Comparison of ENCODE assay signal across 20 mouse cellular contexts in the genomic region with DNA sequence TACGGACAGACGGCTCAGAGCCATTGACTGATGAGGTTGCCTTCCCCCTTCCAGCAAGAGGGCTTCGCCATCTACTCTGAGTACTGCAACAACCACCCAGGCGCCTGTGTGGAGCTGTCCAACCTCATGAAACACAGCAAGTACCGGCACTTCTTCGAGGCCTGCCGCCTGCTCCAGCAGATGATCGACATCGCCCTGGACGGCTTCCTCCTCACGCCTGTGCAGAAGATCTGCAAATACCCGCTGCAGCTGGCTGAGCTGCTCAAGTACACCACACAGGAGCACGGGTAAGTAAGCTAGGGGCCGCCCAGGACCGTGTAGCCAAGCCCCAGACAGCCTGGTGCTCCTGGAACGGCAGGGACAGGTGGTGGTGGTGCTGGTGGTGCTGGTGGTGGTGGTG. TPM values are rescaled to one million over a fixed set of nuclear protein-coding genes. Genes with fewer than 3 reads are reported as not detected.
A peak's percentile ranks its signal among the peaks of the same experiment; 100 is the strongest.
DNase-seq lines count a peak whose midpoint lies in the region; ATAC-seq and TF ChIP-seq lines count a peak whose summit lies in the region.
"Had no signal": no experiment of that assay in that cellular context is flagged by ENCODE, and none has a peak within 500 bp of the region (broad histone marks: within the 10 kb centered on the region; RNA-seq: fewer than 3 reads in every experiment).

No protein-coding gene starts in this region.

- WGBS in forebrain, embryonic 10.5 days: 95% methylated on average over 16 of the region's 16 CpGs
- WGBS in forebrain, embryonic 11.5 days: 92% methylated on average over 16 of the region's 16 CpGs
- 95% methylated on average over 16 of the region's 16 CpGs for WGBS in forebrain, embryonic 14.5 days
- 97% methylated on average over 16 of the region's 16 CpGs for WGBS in forebrain, postnatal 0 days
- WGBS in midbrain, embryonic 11.5 days: 91% methylated on average over 16 of the region's 16 CpGs
- WGBS in midbrain, embryonic 16.5 days: 95% methylated on average over 16 of the region's 16 CpGs

- no peak for TF ChIP-seq CTCF in forebrain, postnatal 0 days (IDR thresholded peaks at IDR 0.05; ENCODE audit: low read depth)

- peak overlapping the region; percentile 45; the same call in 1 of the 2 replicates for H3K27ac ChIP-seq in forebrain, embryonic 10.5 days
- H3K27ac ChIP-seq in forebrain, embryonic 11.5 days (ENCODE audit: low read depth, low read length): no peak overlapping the region
- H3K27ac ChIP-seq in forebrain, embryonic 14.5 days (ENCODE audit: low read depth, low read length): peak overlapping the region; percentile 39; the same call in 1 of the 2 replicates
- no peak overlapping the region for H3K27ac ChIP-seq in forebrain, postnatal 0 days (ENCODE audit: low read depth, low read length)
- H3K27ac ChIP-seq in midbrain, embryonic 11.5 days (ENCODE audit: low read depth, low read length): no peak overlapping the region
- H3K27ac ChIP-seq in midbrain, embryonic 16.5 days (ENCODE audit: low read length): no peak overlapping the region
- H3K27ac ChIP-seq: heart, adult 2 months; heart, embryonic 10.5 days; hindbrain, embryonic 12.5 days; hindbrain, embryonic 15.5 days had no signal

- peaks cover 12% of the 10 kb centered on the region for H3K4me1 ChIP-seq in forebrain, embryonic 10.5 days
- 0 out of 2 replicates have a peak, but pooled peaks cover 2% of the 10 kb centered on the region for H3K4me1 ChIP-seq in forebrain, embryonic 11.5 days (replicated peaks; ENCODE audit: control insufficient read depth, insufficient read depth, low read length)
- peaks cover 2% of the 10 kb centered on the region; the same call in 1 of the 2 replicates for H3K4me1 ChIP-seq in forebrain, embryonic 14.5 days (ENCODE audit: control insufficient read depth, insufficient read depth, low read length)
- peaks cover 3% of the 10 kb centered on the region; the same call in 1 of the 2 replicates for H3K4me1 ChIP-seq in forebrain, postnatal 0 days (ENCODE audit: insufficient read depth)
- H3K4me1 ChIP-seq in midbrain, embryonic 11.5 days (ENCODE audit: control insufficient read depth, insufficient read depth, low read length): no peaks in the 10 kb centered on the region; the same call in 1 of the 2 replicates
- H3K4me1 ChIP-seq in midbrain, embryonic 16.5 days (ENCODE audit: control insufficient read depth, insufficient read depth, low read length): no peaks in the 10 kb centered on the region
- H3K4me1 ChIP-seq: hindbrain, embryonic 12.5 days; hindbrain, embryonic 15.5 days had no signal

- no peak overlapping the region for H3K4me2 ChIP-seq in forebrain, embryonic 11.5 days (ENCODE audit: low read depth, low read length, severe bottlenecking)
- no peak overlapping the region for H3K4me2 ChIP-seq in forebrain, embryonic 14.5 days (ENCODE audit: low read length)
- no peak overlapping the region for H3K4me2 ChIP-seq in forebrain, postnatal 0 days (ENCODE audit: low read depth)
- H3K4me2 ChIP-seq in midbrain, embryonic 11.5 days: no peak overlapping the region
- no peak overlapping the region for H3K4me2 ChIP-seq in midbrain, embryonic 16.5 days (ENCODE audit: low read length)
- H3K4me2 ChIP-seq: hindbrain, embryonic 12.5 days; hindbrain, embryonic 15.5 days had no signal

- no peaks in the 10 kb centered on the region for H3K27me3 ChIP-seq in forebrain, embryonic 10.5 days (ENCODE audit: poor library complexity, severe bottlenecking)
- no peaks in the 10 kb centered on the region for H3K27me3 ChIP-seq in forebrain, embryonic 11.5 days (ENCODE audit: control insufficient read depth, insufficient read depth, low read length)
- H3K27me3 ChIP-seq in forebrain, embryonic 14.5 days (replicated peaks; ENCODE audit: control insufficient read depth, insufficient read depth, low read length): no peaks in the 10 kb centered on the region
- H3K27me3 ChIP-seq in forebrain, postnatal 0 days (ENCODE audit: insufficient read depth, low read length): no peaks in the 10 kb centered on the region
- H3K27me3 ChIP-seq in midbrain, embryonic 11.5 days (ENCODE audit: control insufficient read depth, insufficient read depth, low read length): no peaks in the 10 kb centered on the region
- H3K27me3 ChIP-seq in midbrain, embryonic 16.5 days (ENCODE audit: control insufficient read depth, insufficient read depth, low read depth, low read length): no peaks in the 10 kb centered on the region
- H3K27me3 ChIP-seq: hindbrain, embryonic 12.5 days; hindbrain, embryonic 15.5 days had no signal

- DNase-seq in forebrain, embryonic 10.5 days (ENCODE audit: extremely low spot score, low spot score): no peak
- DNase-seq in forebrain, embryonic 11.5 days (ENCODE audit: low spot score): no peak
- DNase-seq in forebrain, embryonic 14.5 days (ENCODE audit: low spot score): no peak
- DNase-seq in forebrain, postnatal 0 days: no peak
- DNase-seq in midbrain, embryonic 11.5 days (ENCODE audit: low spot score, missing footprints): peak; percentile 23
- DNase-seq in adrenal gland, adult 2 months: no peak
- DNase-seq: adrenal gland, adult 8-10 months; adrenal gland, postnatal 25 days; cerebellum, adult 18-20 months; cerebellum, adult 9-10 months; cerebellum, postnatal 14 days; gastrocnemius, postnatal 25 days; heart, adult 2 months; kidney, adult 11 months had no signal

- H3K36me3 ChIP-seq in forebrain, embryonic 10.5 days (replicated peaks): peaks cover 100% of the 10 kb centered on the region
- peaks cover 20% of the 10 kb centered on the region for H3K36me3 ChIP-seq in forebrain, embryonic 11.5 days (ENCODE audit: control insufficient read depth, insufficient read depth, low read length)
- H3K36me3 ChIP-seq in forebrain, embryonic 14.5 days (ENCODE audit: control insufficient read depth, insufficient read depth, low read length): peaks cover 69% of the 10 kb centered on the region
- H3K36me3 ChIP-seq in forebrain, postnatal 0 days (ENCODE audit: insufficient read depth): peaks cover 13% of the 10 kb centered on the region
- H3K36me3 ChIP-seq in midbrain, embryonic 11.5 days (ENCODE audit: control insufficient read depth, insufficient read depth, low read length): peaks cover 39% of the 10 kb centered on the region
- H3K36me3 ChIP-seq in midbrain, embryonic 16.5 days (ENCODE audit: control insufficient read depth, insufficient read depth, low read length): no peaks in the 10 kb centered on the region

- H3K9me3 ChIP-seq in forebrain, embryonic 10.5 days: no peaks in the 10 kb centered on the region
- H3K9me3 ChIP-seq in forebrain, embryonic 11.5 days (ENCODE audit: control insufficient read depth, low read length): no peaks in the 10 kb centered on the region
- H3K9me3 ChIP-seq in forebrain, embryonic 14.5 days (replicated peaks; ENCODE audit: control insufficient read depth, low read length): no peaks in the 10 kb centered on the region
- H3K9me3 ChIP-seq in forebrain, postnatal 0 days (ENCODE audit: low read length): no peaks in the 10 kb centered on the region
- H3K9me3 ChIP-seq in midbrain, embryonic 11.5 days (ENCODE audit: control insufficient read depth, low read length): no peaks in the 10 kb centered on the region
- no peaks in the 10 kb centered on the region for H3K9me3 ChIP-seq in midbrain, embryonic 16.5 days (replicated peaks; ENCODE audit: control insufficient read depth, low read length, poor library complexity, severe bottlenecking)
- H3K9me3 ChIP-seq: heart, embryonic 10.5 days; hindbrain, embryonic 12.5 days; hindbrain, embryonic 15.5 days had no signal

- H3K9ac ChIP-seq in forebrain, embryonic 11.5 days (ENCODE audit: low read length): no peak overlapping the region
- H3K9ac ChIP-seq in forebrain, embryonic 14.5 days (ENCODE audit: low read length): no peak overlapping the region
- H3K9ac ChIP-seq in forebrain, postnatal 0 days: no peak overlapping the region
- H3K9ac ChIP-seq in midbrain, embryonic 11.5 days (ENCODE audit: low read length): no peak overlapping the region
- no peak overlapping the region for H3K9ac ChIP-seq in midbrain, embryonic 16.5 days (ENCODE audit: low read depth, low read length)
- H3K9ac ChIP-seq: hindbrain, embryonic 12.5 days; hindbrain, embryonic 15.5 days had no signal

- H3K4me3 ChIP-seq in forebrain, embryonic 10.5 days: no peak overlapping the region
- H3K4me3 ChIP-seq in forebrain, embryonic 11.5 days (ENCODE audit: low read depth, low read length): no peak overlapping the region
- no peak overlapping the region for H3K4me3 ChIP-seq in forebrain, embryonic 14.5 days (ENCODE audit: low read depth, low read length)
- no peak overlapping the region for H3K4me3 ChIP-seq in forebrain, postnatal 0 days (ENCODE audit: low read depth, low read length)
- H3K4me3 ChIP-seq in midbrain, embryonic 11.5 days (ENCODE audit: low read depth, low read length): no peak overlapping the region
- no peak overlapping the region for H3K4me3 ChIP-seq in midbrain, embryonic 16.5 days (ENCODE audit: low read depth, low read length)
- H3K4me3 ChIP-seq: heart, adult 2 months; heart, embryonic 10.5 days; hindbrain, embryonic 12.5 days; hindbrain, embryonic 15.5 days had no signal

- no peak for ATAC-seq in forebrain, embryonic 11.5 days (replicated peaks; ENCODE audit: low FRiP score)
- ATAC-seq in forebrain, embryonic 14.5 days: no peak
- ATAC-seq in forebrain, postnatal 0 days: no peak
- no peak for ATAC-seq in midbrain, embryonic 11.5 days (ENCODE audit: low FRiP score)
- ATAC-seq in midbrain, embryonic 16.5 days: no peak

RNA-seq across cellular contexts. Expression of a gene that starts 16.4 kb away (rescaled TPM):
- polyA plus RNA-seq in forebrain, embryonic 10.5 days (2016; fragmentation: Nextera tagmentation; extraction: Ambion mirVana): 0.07 and 0.10 TPM in 2 replicates
- polyA plus RNA-seq in forebrain, embryonic 11.5 days (2014; fragmentation: Nextera tagmentation; extraction: Ambion mirVana): 0.19 TPM in 1 of 2 replicates, not detected in the other
- polyA plus RNA-seq in forebrain, embryonic 14.5 days (2014; fragmentation: Nextera tagmentation; extraction: Ambion mirVana): not detected in 2 replicates
- 0.31 TPM in 1 of 2 replicates, not detected in the other for total RNA-seq in forebrain, postnatal 0 days (2014; rRNA removed)
- polyA plus RNA-seq in forebrain, postnatal 0 days (2015; fragmentation: Nextera tagmentation; extraction: Ambion mirVana): 0.26 TPM in 1 of 2 replicates, not detected in the other
- not detected in 2 replicates for polyA plus RNA-seq in midbrain, embryonic 11.5 days (2014; fragmentation: Nextera tagmentation; extraction: Ambion mirVana)
- not detected in 2 replicates for polyA plus RNA-seq in midbrain, embryonic 16.5 days (2015; fragmentation: Nextera tagmentation; extraction: Ambion mirVana)
- total RNA-seq in adrenal gland, adult 2 months (2021): 1 to 10 TPM; 3.7 to 7.1 TPM
- 1.4 and 1.8 TPM in 2 replicates for polyA plus RNA-seq in adrenal gland, adult 2 months (2012; rRNA removed)
- total RNA-seq: hematopoietic stem cell, adult 5-6 weeks had no signal
- polyA plus RNA-seq: embryonic facial prominence, embryonic 11.5 days had no signal

RNA-seq across cellular contexts. Expression of a gene that starts 32.8 kb away (rescaled TPM):
- polyA plus RNA-seq in forebrain, embryonic 10.5 days (2016; fragmentation: Nextera tagmentation; extraction: Ambion mirVana): 24.7 and 25.8 TPM in 2 replicates
- polyA plus RNA-seq in forebrain, embryonic 11.5 days (2014; fragmentation: Nextera tagmentation; extraction: Ambion mirVana): 26.3 and 27.3 TPM in 2 replicates
- polyA plus RNA-seq in forebrain, embryonic 14.5 days (2014; fragmentation: Nextera tagmentation; extraction: Ambion mirVana): 22.9 and 24.4 TPM in 2 replicates
- total RNA-seq in forebrain, postnatal 0 days (2014; rRNA removed): 26.6 and 27.4 TPM in 2 replicates
- polyA plus RNA-seq in forebrain, postnatal 0 days (2015; fragmentation: Nextera tagmentation; extraction: Ambion mirVana): 18.3 and 19.4 TPM in 2 replicates
- 26.6 and 26.7 TPM in 2 replicates for polyA plus RNA-seq in midbrain, embryonic 11.5 days (2014; fragmentation: Nextera tagmentation; extraction: Ambion mirVana)
- polyA plus RNA-seq in midbrain, embryonic 16.5 days (2015; fragmentation: Nextera tagmentation; extraction: Ambion mirVana): 20.3 and 20.7 TPM in 2 replicates
- 10 to 100 TPM; 41.4 to 44.4 TPM for total RNA-seq in adrenal gland, adult 2 months (2021)
- 20.0 and 28.9 TPM in 2 replicates for polyA plus RNA-seq in adrenal gland, adult 2 months (2012; rRNA removed)

Comparison
In these comparisons a context has a peak if more than half of its experiments do, and no peak if none do; other contexts are left out.
1. H3K27ac ChIP-seq: peak in forebrain, embryonic 10.5 days (single experiment) and forebrain, embryonic 14.5 days (single experiment); none in forebrain, embryonic 11.5 days (single experiment), forebrain, postnatal 0 days (single experiment), midbrain, embryonic 11.5 days (single experiment) and midbrain, embryonic 16.5 days (single experiment).